Mouse (Mus musculus) erythroblast, embryonic 14.5 days (primary cell): ENCODE data around the gene Cdk6. TPM values are rescaled to one million over a fixed set of nuclear protein-coding genes. Genes with fewer than 3 reads are reported as not detected.

ENCODE experiments used
- H3K27me3 ChIP-seq: 2 replicates; pipeline ENCODE4 v1.6.1; 2012; ENCODE audit warnings: inconsistent platforms; ENCODE audit not compliant: control insufficient read depth
- H3K36me3 ChIP-seq: 2 replicates; pipeline ENCODE4 v1.6.1; 2012; ENCODE audit warnings: mild to moderate bottlenecking, inconsistent platforms; ENCODE audit not compliant: control insufficient read depth
- H3K4me1 ChIP-seq: 2 replicates; pipeline ENCODE4 v1.6.1; 2012; ENCODE audit warnings: inconsistent platforms; ENCODE audit not compliant: control insufficient read depth
- H3K4me3 ChIP-seq: replicated peaks from 2 replicates; pipeline ENCODE3; 2012; ENCODE audit warnings: moderate library complexity, mild to moderate bottlenecking, inconsistent platforms
- H3K9me3 ChIP-seq: 2 replicates; pipeline ENCODE4 v1.6.1; 2012; ENCODE audit warnings: low read length, inconsistent platforms, mixed read lengths; ENCODE audit not compliant: control insufficient read depth
- GATA1 ChIP-seq: IDR thresholded peaks from 2 replicates; pipeline ENCODE4 v1.6.1; 2012; ENCODE audit warnings: low read length, inconsistent platforms, mixed read lengths
- TAL1 ChIP-seq: IDR thresholded peaks from 3 replicates; pipeline ENCODE4 v1.6.1; 2012; ENCODE audit warnings: low read length, inconsistent platforms, mixed read lengths
- polyA plus RNA-seq: library from polyadenylated mRNA; stranded (reverse); fragments of >175 nt; gene quantifications from 2 replicates; pipeline ENCODE4 v1.2.3, GENCODE M21; 2012

The Cdk6 gene
- polyA plus RNA-seq, 1 experiment: 0.03 TPM

DNA sequence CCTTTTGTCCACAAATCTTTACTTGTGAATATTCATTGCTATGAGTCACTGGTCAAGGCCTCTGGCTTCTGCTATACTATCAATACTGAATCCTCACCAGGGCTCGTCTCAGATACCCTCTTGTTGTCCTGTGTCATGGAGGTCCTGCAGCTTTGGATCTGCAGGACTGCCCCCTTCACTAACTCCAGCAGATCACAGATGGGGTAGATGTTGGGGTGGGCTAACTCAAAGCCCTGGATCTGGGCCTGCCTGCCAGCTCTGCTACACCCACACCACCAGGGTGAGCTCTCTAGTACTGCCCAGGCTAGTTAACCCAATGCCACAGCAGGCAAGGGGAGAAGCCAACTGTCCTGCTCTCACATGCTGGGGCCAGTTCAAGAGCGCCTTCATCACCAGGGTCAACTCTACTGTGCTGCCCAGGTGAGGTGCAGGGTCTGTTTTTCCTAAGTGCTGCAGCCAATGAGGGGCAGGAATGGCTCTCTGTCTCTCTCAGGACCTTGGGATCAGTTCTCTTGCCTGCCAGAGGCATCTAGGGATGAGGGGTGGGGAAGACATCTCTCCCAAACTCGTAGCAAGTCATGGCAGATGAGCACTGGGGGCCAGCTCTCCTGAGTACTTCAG is 195.4 kb downstream of the Cdk6 start:
- no peak overlapping the region for H3K4me3 ChIP-seq
- no peaks in the 10 kb centered on the region for H3K9me3 ChIP-seq
- no peak for TF ChIP-seq GATA1
- no peak for TF ChIP-seq TAL1

DNA sequence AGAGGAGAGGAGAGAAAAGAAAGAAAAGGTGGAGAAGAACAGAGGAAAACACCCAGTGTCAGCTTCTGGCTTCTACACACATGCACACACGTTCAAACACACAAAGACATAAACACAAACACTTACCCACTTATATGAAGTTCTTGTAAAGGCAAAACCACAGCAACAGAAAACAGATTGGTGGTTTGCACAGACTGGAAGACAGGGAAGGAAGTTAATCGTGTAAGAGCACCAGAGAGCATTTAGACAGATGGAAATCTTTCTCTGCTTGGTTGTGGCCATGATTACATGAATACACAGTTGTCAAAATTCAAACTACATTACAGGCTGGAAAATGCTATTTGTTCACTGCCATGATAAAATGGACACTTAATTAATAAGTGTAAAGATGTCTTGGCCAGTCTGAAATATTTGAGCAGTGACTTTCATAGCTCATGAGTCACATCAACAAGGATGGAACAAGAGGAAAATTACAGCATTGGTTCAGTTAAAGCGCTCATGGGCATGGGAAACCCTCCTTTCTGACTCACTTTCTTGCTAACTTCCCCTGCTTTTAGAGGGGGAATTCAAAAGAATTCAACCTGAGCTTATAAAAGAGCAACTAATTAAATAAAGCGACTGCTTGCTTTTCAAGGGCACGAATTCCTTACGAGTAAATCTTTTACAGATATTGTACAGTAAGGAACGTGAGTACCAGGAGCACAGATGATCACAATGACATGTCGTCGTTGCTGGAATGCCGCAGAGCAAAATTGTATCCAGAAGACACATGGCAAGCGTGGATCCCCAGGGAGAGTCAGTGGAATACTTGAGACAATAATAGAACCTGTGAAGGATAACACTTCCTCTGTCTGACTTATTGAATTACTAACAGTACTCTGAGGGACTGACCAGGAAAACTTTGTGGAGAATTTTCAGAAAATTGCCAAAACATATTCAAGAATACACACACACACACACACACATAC is 197.5 kb downstream of the Cdk6 start:
- TF ChIP-seq TAL1 (no peak), GATA1 (no peak)
- Histone ChIP-seq H3K36me3 (no peaks in the 10 kb centered on the region), H3K27me3 (no peaks in the 10 kb centered on the region), H3K9me3 (no peaks in the 10 kb centered on the region), H3K4me1 (peaks cover 18% of the 10 kb centered on the region), H3K4me3 (no peak overlapping the region)

More for the DNA sequence above, 195.4 kb downstream of the Cdk6 start:
- Histone ChIP-seq H3K27me3 (no peaks in the 10 kb centered on the region), H3K36me3 (no peaks in the 10 kb centered on the region), H3K4me1 (peaks cover 1% of the 10 kb centered on the region)

GRCm38 (mm10) chr5:3541871-3542270 is 200.6 kb downstream of the Cdk6 start:
- H3K36me3 ChIP-seq: peaks cover 11% of the 10 kb centered on the region
- no peaks in the 10 kb centered on the region for H3K9me3 ChIP-seq
- no peak for TF ChIP-seq GATA1
- no peak for TF ChIP-seq TAL1
- H3K4me1 ChIP-seq: peaks cover 37% of the 10 kb centered on the region
- H3K27me3 ChIP-seq: no peaks in the 10 kb centered on the region
- H3K4me3 ChIP-seq: no peak overlapping the region

DNA sequence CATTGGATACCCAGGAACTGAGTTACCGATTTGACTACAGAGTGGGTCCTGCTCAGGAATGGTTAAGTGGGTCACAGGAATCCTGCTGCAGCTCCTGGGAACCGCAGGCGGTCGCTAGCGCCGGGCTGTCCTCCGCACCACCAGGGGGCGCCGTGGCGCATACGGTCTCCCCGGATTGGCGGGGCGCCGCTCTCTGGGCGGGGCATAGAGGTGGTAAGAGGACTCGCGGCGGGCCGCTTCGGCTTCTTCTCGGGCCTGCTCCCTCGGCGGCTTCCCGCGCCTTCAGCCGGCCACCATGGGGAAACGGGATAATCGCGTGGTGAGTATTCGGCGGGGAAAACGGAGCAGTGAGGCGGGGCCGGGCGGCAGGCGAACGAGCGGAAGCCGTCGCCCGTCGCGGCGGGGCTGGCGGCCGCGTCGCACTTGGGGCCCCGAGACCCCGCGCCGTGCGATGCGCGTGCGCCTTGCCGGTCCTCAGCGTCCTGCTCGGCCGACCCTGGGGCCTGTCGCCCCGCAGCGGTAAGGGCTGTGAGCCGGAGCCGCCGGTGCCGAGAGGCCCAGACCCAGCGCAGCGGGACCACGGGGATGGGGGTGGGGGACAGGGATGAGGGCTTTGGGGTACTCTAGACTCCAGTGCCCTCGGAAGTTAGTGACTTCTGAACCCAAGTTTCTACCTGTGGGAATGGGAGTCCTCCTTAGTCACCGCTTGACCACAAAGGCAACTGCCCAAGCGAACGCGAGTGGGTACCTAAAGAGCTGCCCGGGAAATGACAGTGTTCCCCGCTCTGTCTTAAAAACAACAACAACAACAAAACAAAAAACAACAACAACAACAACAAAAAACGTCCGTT is 202.6 kb downstream of the Cdk6 start, which contains the start of gene Fam133b:
Gene Fam133b (plus strand): TSS at position 205 of the 851 bp plus-strand sequence.
- Histone ChIP-seq H3K36me3 (peaks cover 18% of the 10 kb centered on the region), H3K4me3 (peak within 1 kb of the TSS; percentile 84), H3K27me3 (no peaks in the 10 kb centered on the region), H3K4me1 (peaks cover 39% of the 10 kb centered on the region), H3K9me3 (no peaks in the 10 kb centered on the region)
- TF ChIP-seq GATA1: no peak
- TF ChIP-seq TAL1: no peak

- Histone ChIP-seq H3K27me3 (no peaks in the 10 kb centered on the region), H3K9me3 (no peaks in the 10 kb centered on the region), H3K4me1 (peaks cover 40% of the 10 kb centered on the region)
These were observed 203.1 kb downstream of the Cdk6 start for GRCm38 (mm10) chr5:3544480-3544769.

DNA sequence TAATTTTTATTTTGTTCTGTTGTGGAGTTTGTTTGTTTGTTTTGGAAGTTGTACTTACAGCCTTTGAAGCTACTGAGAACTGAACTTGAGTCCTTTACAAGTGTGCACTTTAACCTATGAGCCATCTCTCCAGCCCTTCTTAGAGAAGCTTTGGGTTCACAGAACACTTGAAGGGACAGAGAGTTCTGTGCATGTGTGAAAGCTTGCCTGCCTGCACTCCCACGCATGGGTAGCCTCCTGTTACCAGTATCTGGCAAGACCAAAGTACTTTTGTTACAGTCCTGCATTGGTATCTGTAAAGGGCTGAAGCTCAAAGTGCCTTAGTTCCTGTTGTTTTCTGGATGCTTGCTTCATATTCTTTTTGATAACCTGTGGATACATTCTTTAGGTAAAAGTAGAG is 204.9 kb downstream of the Cdk6 start:
- Histone ChIP-seq H3K36me3 (peaks cover 23% of the 10 kb centered on the region), H3K27me3 (no peaks in the 10 kb centered on the region), H3K4me1 (peaks cover 42% of the 10 kb centered on the region), H3K9me3 (no peaks in the 10 kb centered on the region), H3K4me3 (no peak overlapping the region)
- TF ChIP-seq GATA1 (no peak), TAL1 (no peak)

More at GRCm38 (mm10) chr5:3544480-3544769, 203.1 kb downstream of the Cdk6 start:
- Histone ChIP-seq H3K4me3 (peak overlapping the region; percentile 84), H3K36me3 (peaks cover 20% of the 10 kb centered on the region)
- TF ChIP-seq TAL1 (no peak), GATA1 (no peak)

DNA sequence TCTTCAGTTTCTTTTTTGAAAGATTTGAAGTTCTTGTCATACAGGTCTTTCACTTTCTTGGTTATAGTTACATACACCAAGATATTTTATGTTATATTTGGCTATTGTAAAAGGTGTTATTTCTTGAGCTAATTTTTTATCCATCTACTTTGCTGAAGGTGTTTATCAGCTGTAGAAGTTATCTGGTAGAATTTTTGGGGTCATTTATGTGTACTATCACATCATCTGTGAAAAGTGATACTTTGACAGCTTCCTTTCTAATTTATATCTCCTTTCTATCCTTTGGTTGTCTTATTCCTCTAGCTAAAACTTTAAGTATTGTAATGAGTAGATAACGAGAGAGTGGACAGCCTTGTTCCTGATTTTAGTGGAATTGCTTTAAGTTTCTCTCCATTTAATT is 210.2 kb downstream of the Cdk6 start:
- Histone ChIP-seq H3K27me3 (no peaks in the 10 kb centered on the region), H3K36me3 (peaks cover 37% of the 10 kb centered on the region), H3K9me3 (no peaks in the 10 kb centered on the region), H3K4me1 (peaks cover 6% of the 10 kb centered on the region; the same call in 1 of the 2 replicates), H3K4me3 (no peak overlapping the region)
- no peak for TF ChIP-seq GATA1
- no peak for TF ChIP-seq TAL1

DNA sequence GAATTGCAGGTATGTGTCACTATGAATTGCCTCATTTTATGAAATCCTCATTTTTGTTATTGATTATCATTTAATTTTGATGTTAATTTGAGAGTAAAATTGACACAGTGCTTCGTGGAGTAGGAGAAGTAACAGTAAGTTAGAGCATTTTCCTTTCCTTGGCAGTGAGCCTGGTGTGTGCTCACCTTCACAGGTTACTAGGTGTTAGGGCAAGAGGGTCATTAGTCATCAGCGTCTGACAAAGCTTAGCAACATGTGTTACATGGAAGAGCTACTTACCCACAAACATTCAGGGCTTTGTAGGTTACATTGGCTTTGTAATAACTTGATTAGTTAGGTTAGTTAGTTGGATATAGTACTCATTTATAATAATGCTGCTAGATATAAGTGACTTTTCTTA is 212.9 kb downstream of the Cdk6 start:
- H3K27me3 ChIP-seq: no peaks in the 10 kb centered on the region
- H3K36me3 ChIP-seq: peaks cover 50% of the 10 kb centered on the region
- H3K4me3 ChIP-seq: no peak overlapping the region
- TF ChIP-seq TAL1 (no peak), GATA1 (no peak)
- peaks cover 3% of the 10 kb centered on the region; the same call in 1 of the 2 replicates for H3K4me1 ChIP-seq
- H3K9me3 ChIP-seq: no peaks in the 10 kb centered on the region

DNA sequence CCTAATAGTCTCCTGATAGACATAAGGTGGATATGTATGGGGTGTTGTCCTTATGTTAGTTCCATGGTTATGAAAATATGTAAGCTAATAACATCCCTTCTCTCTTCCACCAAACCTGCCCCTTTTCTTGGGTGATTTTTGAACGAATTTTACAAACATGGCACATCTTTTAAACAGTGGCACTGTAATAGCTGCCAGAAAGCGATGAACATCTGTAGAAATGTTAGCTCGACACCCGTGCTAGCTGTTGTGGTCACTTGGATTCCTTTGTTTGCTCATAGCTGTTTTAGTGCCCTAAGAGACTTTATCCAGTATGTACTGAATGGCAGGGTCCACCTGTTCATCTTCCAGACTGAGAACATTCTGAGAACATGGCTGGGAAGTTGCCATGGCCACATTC is 230.0 kb downstream of the Cdk6 start, which contains the start of gene 1700109H08Rik:
Gene 1700109H08Rik (plus strand): TSS at position 301 of the 400 bp plus-strand sequence.
- Histone ChIP-seq H3K36me3 (peaks cover 96% of the 10 kb centered on the region), H3K9me3 (peaks cover 3% of the 10 kb centered on the region; the same call in 1 of the 2 replicates), H3K27me3 (no peaks in the 10 kb centered on the region), H3K4me1 (no peaks in the 10 kb centered on the region), H3K4me3 (no peak within 1 kb of the TSS)
- TF ChIP-seq GATA1: no peak
- TF ChIP-seq TAL1: no peak
